Mouse (Mus musculus) intestine, embryonic 15.5 days (tissue): ENCODE measurements around the gene Rgs3. TPM values are rescaled to one million over a fixed set of nuclear protein-coding genes. Genes with fewer than 3 reads are reported as not detected.

ENCODE experiments used
- ATAC-seq: fragments of 200-750 bp; cut with Nextera tagmentation; 2 replicates; pipeline ENCODE4 v1.8.0; 2017; ENCODE audit warnings: moderate TSS enrichment, moderate library complexity
- H3K27ac ChIP-seq: fragments of 300-500 bp; sonication (generic); 2 replicates; pipeline ENCODE4 v1.5.1; 2015; ENCODE audit warnings: mild to moderate bottlenecking, inconsistent platforms
- H3K27me3 ChIP-seq: fragments of 300-500 bp; sonication (generic); replicated peaks from 2 replicates; pipeline ENCODE4 v1.6.1; 2015; ENCODE audit warnings: inconsistent platforms
- H3K36me3 ChIP-seq: fragments of 300-500 bp; sonication (generic); 2 replicates; pipeline ENCODE4 v1.6.1; 2015; ENCODE audit warnings: inconsistent platforms
- H3K4me1 ChIP-seq: fragments of 300-500 bp; sonication (generic); replicated peaks from 2 replicates; pipeline ENCODE4 v1.6.1; 2015; ENCODE audit warnings: inconsistent platforms
- H3K4me2 ChIP-seq: fragments of 300-500 bp; sonication (generic); replicated peaks from 2 replicates; pipeline ENCODE4 v1.6.1; 2015; ENCODE audit warnings: mild to moderate bottlenecking, inconsistent platforms
- H3K4me3 ChIP-seq: fragments of 300-500 bp; sonication (generic); replicated peaks from 2 replicates; pipeline ENCODE4 v1.5.1; 2015; ENCODE audit warnings: inconsistent platforms
- H3K9ac ChIP-seq: fragments of 300-500 bp; sonication (generic); 2 replicates; pipeline ENCODE4 v1.6.1; 2015; ENCODE audit warnings: inconsistent platforms
- H3K9me3 ChIP-seq: fragments of 300-500 bp; sonication (generic); 2 replicates; pipeline ENCODE4 v1.6.1; 2016; ENCODE audit warnings: inconsistent platforms
- WGBS: fragments of 180-500 bp; shearing (Covaris S2); methylation state at CpG from one replicate; pipeline ENCODE4 v1.1.7; 2015; 5-methylcytosine and 5-hydroxymethylcytosine counted together
- polyA plus RNA-seq: library from polyadenylated mRNA; unstranded; fragments of >200 nt; fragmentation: Nextera tagmentation; extraction: Ambion mirVana; gene quantifications from 2 replicates; pipeline ENCODE4 v1.2.1, GENCODE M21; 2015

Rgs3 gene
- polyA plus RNA-seq, 1 experiment from 2014 or later = 46.3 TPM

GRCm38 (mm10) chr4:62704204-62704603 is 144.6 kb downstream of the Rgs3 start:
- WGBS = 88% methylated on average over 13 of the region's 13 CpGs
- H3K9ac ChIP-seq = no peak overlapping the region
- H3K4me3 ChIP-seq = no peak overlapping the region
- H3K27me3 ChIP-seq = no peaks in the 10 kb centered on the region
- no peaks in the 10 kb centered on the region for H3K9me3 ChIP-seq
- no peak for ATAC-seq
- no peak overlapping the region for H3K27ac ChIP-seq
- H3K36me3 ChIP-seq = peaks cover 12% of the 10 kb centered on the region
- peaks cover 28% of the 10 kb centered on the region for H3K4me1 ChIP-seq
- H3K4me2 ChIP-seq = no peak overlapping the region

- Histone ChIP-seq H3K4me2 (no peak overlapping the region), H3K9ac (no peak overlapping the region), H3K27ac (peak overlapping the region; percentile 59; the same call in 1 of the 2 replicates), H3K27me3 (no peaks in the 10 kb centered on the region), H3K4me1 (peaks cover 20% of the 10 kb centered on the region), H3K9me3 (no peaks in the 10 kb centered on the region), H3K36me3 (peaks cover 12% of the 10 kb centered on the region), H3K4me3 (no peak overlapping the region)
- 0 out of 2 replicates have a peak, but pooled peaks have one; percentile 29 for ATAC-seq
- 46% methylated on average over 10 of the region's 10 CpGs for WGBS
Observed at GRCm38 (mm10) chr4:62705013-62705412, 145.4 kb downstream of the Rgs3 start.

GRCm38 (mm10) chr4:62705749-62706148 is 146.1 kb downstream of the Rgs3 start:
- Histone ChIP-seq H3K9ac (no peak overlapping the region), H3K4me2 (no peak overlapping the region), H3K9me3 (no peaks in the 10 kb centered on the region), H3K36me3 (peaks cover 5% of the 10 kb centered on the region), H3K4me1 (peaks cover 13% of the 10 kb centered on the region), H3K27me3 (no peaks in the 10 kb centered on the region), H3K27ac (peak overlapping the region; percentile 59), H3K4me3 (no peak overlapping the region)
- 47% methylated on average over 3 of the region's 3 CpGs for WGBS
- ATAC-seq = 0 out of 2 replicates have a peak, but pooled peaks have one; percentile 21

GRCm38 (mm10) chr4:62708084-62708483 is 148.4 kb downstream of the Rgs3 start:
- Histone ChIP-seq H3K36me3 (peaks cover 1% of the 10 kb centered on the region; the same call in 1 of the 2 replicates), H3K9ac (no peak overlapping the region), H3K27me3 (no peaks in the 10 kb centered on the region), H3K4me1 (peaks cover 10% of the 10 kb centered on the region), H3K4me3 (no peak overlapping the region), H3K9me3 (no peaks in the 10 kb centered on the region), H3K27ac (no peak overlapping the region), H3K4me2 (no peak overlapping the region)
- ATAC-seq = no peak
- WGBS = 83% methylated on average over 7 of the region's 7 CpGs

GRCm38 (mm10) chr4:62708994-62709393 is 149.3 kb downstream of the Rgs3 start:
- Histone ChIP-seq H3K4me2 (no peak overlapping the region), H3K4me3 (no peak overlapping the region), H3K4me1 (peaks cover 10% of the 10 kb centered on the region), H3K27me3 (no peaks in the 10 kb centered on the region), H3K36me3 (no peaks in the 10 kb centered on the region; the same call in 1 of the 2 replicates), H3K27ac (no peak overlapping the region), H3K9me3 (no peaks in the 10 kb centered on the region), H3K9ac (no peak overlapping the region)
- 68% methylated on average over 1 of the region's 1 CpGs for WGBS
- ATAC-seq = no peak

- H3K4me2 ChIP-seq = no peak overlapping the region
- H3K9ac ChIP-seq = no peak overlapping the region
- peaks cover 10% of the 10 kb centered on the region for H3K4me1 ChIP-seq
- H3K4me3 ChIP-seq = no peak overlapping the region
- H3K27ac ChIP-seq = no peak overlapping the region
- no peaks in the 10 kb centered on the region for H3K9me3 ChIP-seq
- no peak for ATAC-seq
- no peaks in the 10 kb centered on the region for H3K36me3 ChIP-seq
- WGBS = 81% methylated on average over 5 of the region's 5 CpGs
- H3K27me3 ChIP-seq = no peaks in the 10 kb centered on the region
Observed at GRCm38 (mm10) chr4:62709448-62709847, 149.8 kb downstream of the Rgs3 start.

- Histone ChIP-seq H3K4me3 (no peak overlapping the region), H3K4me1 (no peaks in the 10 kb centered on the region), H3K9me3 (no peaks in the 10 kb centered on the region), H3K27me3 (no peaks in the 10 kb centered on the region), H3K4me2 (no peak overlapping the region), H3K36me3 (no peaks in the 10 kb centered on the region), H3K9ac (no peak overlapping the region), H3K27ac (no peak overlapping the region)
- no peak for ATAC-seq
- 84% methylated on average over 7 of the region's 7 CpGs for WGBS
Observed at GRCm38 (mm10) chr4:62711159-62711558, 151.5 kb downstream of the Rgs3 start.

- 65% methylated on average over 4 of the region's 4 CpGs for WGBS
- Histone ChIP-seq H3K27ac (no peak overlapping the region), H3K4me1 (no peaks in the 10 kb centered on the region), H3K9me3 (no peaks in the 10 kb centered on the region), H3K9ac (no peak overlapping the region), H3K36me3 (no peaks in the 10 kb centered on the region), H3K27me3 (no peaks in the 10 kb centered on the region), H3K4me2 (no peak overlapping the region), H3K4me3 (no peak overlapping the region)
- no peak for ATAC-seq
Observed at GRCm38 (mm10) chr4:62711582-62711981, 151.9 kb downstream of the Rgs3 start.

- H3K4me2 ChIP-seq = no peak overlapping the region
- no peaks in the 10 kb centered on the region for H3K9me3 ChIP-seq
- no peaks in the 10 kb centered on the region for H3K27me3 ChIP-seq
- no peak for ATAC-seq
- H3K9ac ChIP-seq = no peak overlapping the region
- peaks cover 5% of the 10 kb centered on the region; the same call in 1 of the 2 replicates for H3K4me1 ChIP-seq
- H3K36me3 ChIP-seq = no peaks in the 10 kb centered on the region
- H3K4me3 ChIP-seq = no peak overlapping the region
- no peak overlapping the region for H3K27ac ChIP-seq
Observed at GRCm38 (mm10) chr4:62720861-62721260, 161.2 kb downstream of the Rgs3 start.

- no peaks in the 10 kb centered on the region for H3K36me3 ChIP-seq
- H3K27ac ChIP-seq = no peak overlapping the region
- no peak overlapping the region for H3K4me3 ChIP-seq
- no peak overlapping the region for H3K4me2 ChIP-seq
- peaks cover 5% of the 10 kb centered on the region; the same call in 1 of the 2 replicates for H3K4me1 ChIP-seq
- no peaks in the 10 kb centered on the region for H3K27me3 ChIP-seq
- 0 out of 2 replicates have a peak, but pooled peaks have one; percentile 41 for ATAC-seq
- WGBS = 41% methylated on average over 3 of the region's 3 CpGs
- H3K9me3 ChIP-seq = no peaks in the 10 kb centered on the region
- no peak overlapping the region for H3K9ac ChIP-seq
Observed at GRCm38 (mm10) chr4:62722021-62722426, 162.4 kb downstream of the Rgs3 start.

GRCm38 (mm10) chr4:62723795-62724194 is 164.1 kb downstream of the Rgs3 start:
- peaks cover 5% of the 10 kb centered on the region; the same call in 1 of the 2 replicates for H3K4me1 ChIP-seq
- H3K9ac ChIP-seq = no peak overlapping the region
- H3K27ac ChIP-seq = no peak overlapping the region
- 83% methylated on average over 5 of the region's 5 CpGs for WGBS
- no peaks in the 10 kb centered on the region for H3K36me3 ChIP-seq
- H3K27me3 ChIP-seq = no peaks in the 10 kb centered on the region
- no peaks in the 10 kb centered on the region for H3K9me3 ChIP-seq
- no peak for ATAC-seq
- no peak overlapping the region for H3K4me3 ChIP-seq
- no peak overlapping the region for H3K4me2 ChIP-seq

- H3K4me2 ChIP-seq = no peak overlapping the region
- peaks cover 5% of the 10 kb centered on the region; the same call in 1 of the 2 replicates for H3K4me1 ChIP-seq
- no peak overlapping the region for H3K27ac ChIP-seq
- no peak overlapping the region for H3K9ac ChIP-seq
- 93% methylated on average over 5 of the region's 5 CpGs for WGBS
- no peaks in the 10 kb centered on the region for H3K9me3 ChIP-seq
- H3K36me3 ChIP-seq = no peaks in the 10 kb centered on the region
- no peak for ATAC-seq
- no peaks in the 10 kb centered on the region for H3K27me3 ChIP-seq
- H3K4me3 ChIP-seq = no peak overlapping the region
Observed at GRCm38 (mm10) chr4:62726282-62726937, 166.8 kb downstream of the Rgs3 start.
